Mouse (Mus musculus) MEL (cell line): ENCODE results near the gene Bsn. TPM values are rescaled to one million over a fixed set of nuclear protein-coding genes. Genes with fewer than 3 reads are reported as not detected.

ENCODE experiments used
- DNase-seq: peaks from one replicate; pipeline ENCODE4 v3.0.0; 2011; ENCODE audit warnings: low read depth, low spot score
- H3K27ac ChIP-seq: 2 replicates; pipeline ENCODE4 v1.5.1; 2012; ENCODE audit warnings: low read depth, mild to moderate bottlenecking, control low read depth, low read length, moderate library complexity; ENCODE audit not compliant: control insufficient read depth
- H3K27me3 ChIP-seq, 2 experiments: fragments of 150-350 bp in 1 of 2; sonication (generic) in 1 of 2; 2 replicates each; pipeline ENCODE4 v1.6.1; 2012; ENCODE audit warnings: low read length in 2 of 2, mild to moderate bottlenecking in 2 of 2, improper control_type of control experiment in 1 of 2, moderate library complexity in 1 of 2; ENCODE audit not compliant: insufficient read depth in 2 of 2, control insufficient read depth in 1 of 2
- H3K36me3 ChIP-seq, 2 experiments: 2 replicates each; pipeline ENCODE4 v1.6.1; 2012 to 2014; ENCODE audit warnings: low read length in 2 of 2, improper control_type of control experiment in 1 of 2, inconsistent platforms in 1 of 2, mild to moderate bottlenecking in 1 of 2; ENCODE audit not compliant: insufficient read depth in 2 of 2, control insufficient read depth in 1 of 2
- H3K4me1 ChIP-seq, 2 experiments: fragments of 150-350 bp in 1 of 2; sonication (generic) in 1 of 2; 2 replicates each; pipeline ENCODE4 v1.6.1; 2012; ENCODE audit warnings: low read length in 2 of 2, improper control_type of control experiment in 1 of 2, mild to moderate bottlenecking in 1 of 2; ENCODE audit not compliant: insufficient read depth in 2 of 2, control insufficient read depth in 1 of 2
- H3K4me3 ChIP-seq, 2 experiments: fragments of 150-350 bp in 1 of 2; sonication (generic) in 1 of 2; 2 replicates each; pipeline ENCODE4 v1.5.1; 2012; ENCODE audit warnings: low read depth in 2 of 2, low read length in 2 of 2, mild to moderate bottlenecking in 2 of 2, moderate library complexity in 2 of 2, control low read depth in 1 of 2, improper control_type of control experiment in 1 of 2; ENCODE audit not compliant: control insufficient read depth in 1 of 2, insufficient read depth in 1 of 2
- H3K79me2 ChIP-seq: 2 replicates; pipeline ENCODE4 v1.6.1; 2012; ENCODE audit warnings: mild to moderate bottlenecking, low read length, moderate library complexity; ENCODE audit not compliant: control insufficient read depth, poor library complexity, insufficient read depth
- H3K9ac ChIP-seq: 2 replicates; pipeline ENCODE4 v1.6.1; 2012; ENCODE audit warnings: low read depth, mild to moderate bottlenecking, control low read depth, low read length, moderate library complexity; ENCODE audit not compliant: control insufficient read depth, poor library complexity, severe bottlenecking
- H3K9me3 ChIP-seq: fragments of 150-350 bp; sonication (generic); replicated peaks from 2 replicates; pipeline ENCODE4 v1.6.1; 2012; ENCODE audit warnings: mild to moderate bottlenecking, low read length, improper control_type of control experiment, moderate library complexity; ENCODE audit not compliant: insufficient read depth
- BHLHE40 ChIP-seq: IDR thresholded peaks from 2 replicates; pipeline ENCODE4 v1.6.1; 2012; ENCODE audit warnings: low read depth, mild to moderate bottlenecking, inconsistent platforms, low read length, improper control_type of control experiment, borderline replicate concordance
- CHD2 ChIP-seq: IDR thresholded peaks from 2 replicates; pipeline ENCODE4 v1.6.1; 2011; ENCODE audit warnings: low read length, improper control_type of control experiment
- EP300 ChIP-seq, 2 experiments: IDR thresholded peaks; 2 replicates each; pipeline ENCODE4 v1.6.1; 2011; ENCODE audit warnings: improper control_type of control experiment in 2 of 2, low read length in 2 of 2, low read depth in 1 of 2, mild to moderate bottlenecking in 1 of 2
- ETS1 ChIP-seq: IDR thresholded peaks from 2 replicates; pipeline ENCODE4 v1.6.1; 2012; ENCODE audit warnings: low read depth, mild to moderate bottlenecking, inconsistent platforms, low read length, improper control_type of control experiment, moderate library complexity
- HCFC1 ChIP-seq: IDR thresholded peaks from 2 replicates; pipeline ENCODE4 v1.6.1; 2012; ENCODE audit warnings: low read depth, mild to moderate bottlenecking, inconsistent platforms, low read length, improper control_type of control experiment, moderate library complexity
- JUND ChIP-seq: IDR thresholded peaks from 2 replicates; pipeline ENCODE4 v1.6.1; 2011; ENCODE audit warnings: low read depth, mild to moderate bottlenecking, improper control_type of control experiment, low read length
- MAFK ChIP-seq: IDR thresholded peaks from 2 replicates; pipeline ENCODE4 v1.6.1; 2011; ENCODE audit warnings: low read depth, mild to moderate bottlenecking, low read length, improper control_type of control experiment, borderline replicate concordance
- MEF2A ChIP-seq: IDR thresholded peaks from 2 replicates; pipeline ENCODE4 v1.6.1; 2014; ENCODE audit warnings: low read depth, mild to moderate bottlenecking, inconsistent platforms, low read length, improper control_type of control experiment; ENCODE audit not compliant: poor library complexity, insufficient replicate concordance, severe bottlenecking; ENCODE audit errors: extremely low read depth
- MYC ChIP-seq: IDR thresholded peaks from 2 replicates; pipeline ENCODE4 v1.6.1; 2011; ENCODE audit warnings: low read depth, mild to moderate bottlenecking, low read length, improper control_type of control experiment, moderate library complexity
- NELFE ChIP-seq: IDR thresholded peaks from 2 replicates; pipeline ENCODE4 v1.6.1; 2011; ENCODE audit warnings: low read depth, low read length, improper control_type of control experiment
- NRF1 ChIP-seq: IDR thresholded peaks from 2 replicates; pipeline ENCODE4 v1.6.1; 2014; ENCODE audit warnings: low read depth, mild to moderate bottlenecking, inconsistent platforms, low read length, improper control_type of control experiment, moderate library complexity; ENCODE audit not compliant: poor library complexity, insufficient read depth, severe bottlenecking
- POLR2AphosphoS5 ChIP-seq: IDR thresholded peaks from 2 replicates; pipeline ENCODE4 v1.6.1; 2012; ENCODE audit warnings: low read depth, borderline replicate concordance, mild to moderate bottlenecking, inconsistent platforms, low read length, moderate library complexity, mixed read lengths
- SIN3A ChIP-seq: IDR thresholded peaks from 2 replicates; pipeline ENCODE4 v1.6.1; 2012; ENCODE audit warnings: low read length, improper control_type of control experiment, inconsistent platforms
- TAL1 ChIP-seq: IDR thresholded peaks from 2 replicates; pipeline ENCODE4 v1.6.1; 2012; ENCODE audit warnings: mild to moderate bottlenecking, inconsistent platforms, low read length, moderate library complexity, mixed read lengths
- TCF12 ChIP-seq: IDR thresholded peaks from 2 replicates; pipeline ENCODE4 v1.6.1; 2014; ENCODE audit warnings: low read depth, mild to moderate bottlenecking, inconsistent platforms, low read length, improper control_type of control experiment, moderate library complexity
- USF1 ChIP-seq: IDR thresholded peaks from 2 replicates; pipeline ENCODE4 v1.6.1; 2014; ENCODE audit warnings: low read depth, mild to moderate bottlenecking, inconsistent platforms, low read length, improper control_type of control experiment, moderate library complexity
- polyA plus RNA-seq, 2 experiments: library from polyadenylated mRNA; stranded (reverse) in 1 of 2; unstranded in 1 of 2; fragments of >175 nt in 1 of 2; fragments of >200 nt in 1 of 2; gene quantifications; 2 replicates each; pipeline versions ENCODE4 v1.2.1 to v1.2.4; 2012; ENCODE audit warnings: low replicate concordance in 2 of 2, low read depth in 1 of 2; ENCODE audit not compliant: insufficient read length in 2 of 2, insufficient read depth in 1 of 2, missing spikeins in 1 of 2
- total RNA-seq: library from RNA; depleted of rRNA; stranded (reverse); fragments of 300-350 nt; gene quantifications from 2 replicates; pipeline ENCODE4 v1.2.3, GENCODE M21; 2012

Bsn gene
- total and polyA plus RNA-seq, 3 experiments: 3.5 to 5.6 TPM; not detected in 1

DNA sequence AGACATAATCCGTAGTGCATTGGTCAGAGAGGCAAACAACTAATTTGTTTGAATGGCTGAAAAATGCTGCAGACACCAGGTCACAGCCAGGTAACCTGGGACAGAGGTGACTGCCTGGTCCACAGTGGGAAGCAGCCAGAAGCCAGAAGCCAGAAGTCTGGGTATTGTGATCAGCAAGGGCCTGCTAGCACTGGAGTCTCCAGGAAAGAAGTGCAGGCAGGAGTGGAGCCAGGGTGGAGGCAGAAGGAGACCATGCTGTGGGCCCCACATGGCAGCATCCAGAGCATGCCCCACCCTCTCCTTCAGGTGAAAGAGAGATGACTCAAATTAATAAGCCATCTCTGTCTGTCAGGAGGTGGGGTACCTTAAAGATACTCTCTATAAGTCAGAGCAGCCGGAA is 46.7 kb downstream of the Bsn start:
- Histone ChIP-seq H3K9ac (no peak overlapping the region), H3K4me3 (no peak overlapping the region), H3K9me3 (no peaks in the 10 kb centered on the region), H3K27me3 (no peaks in the 10 kb centered on the region), H3K27ac (no peak overlapping the region), H3K79me2 (no peaks in the 10 kb centered on the region), H3K4me1 (peaks cover 7 to 17% of the 10 kb centered on the region in 2 experiments), H3K36me3 (peaks cover 0 to 10% of the 10 kb centered on the region in 2 experiments; a peak in 2 of 4 replicates)
- TF ChIP-seq JUND: no peak
- TF ChIP-seq EP300 (IDR thresholded peaks at IDR 0.05; ENCODE audit: low read depth in 1 of 2, low read length in 2 of 2): no peak
- no peak for TF ChIP-seq USF1
- no peak for TF ChIP-seq NELFE
- no peak for TF ChIP-seq TCF12
- DNase-seq: no peak

DNA sequence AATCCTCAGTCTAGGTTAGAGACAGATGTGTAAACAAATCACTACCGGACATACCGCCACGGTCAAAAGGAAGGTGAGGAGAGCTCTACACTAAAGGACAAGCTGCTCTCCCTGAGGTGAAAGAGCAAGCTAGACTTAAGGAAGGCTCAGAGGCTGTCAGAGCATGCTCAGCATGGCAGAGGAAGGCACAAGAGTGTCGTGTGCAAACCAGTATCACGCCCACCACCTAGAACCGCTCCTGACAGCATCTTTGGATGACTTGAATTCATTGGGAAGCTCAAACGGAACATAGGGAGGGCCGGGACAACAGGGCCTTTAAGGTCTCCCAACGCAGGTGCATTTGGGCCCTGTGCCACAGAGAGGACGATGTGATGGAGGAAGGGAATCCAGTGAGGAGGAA is 48.8 kb downstream of the Bsn start:
- Histone ChIP-seq H3K79me2 (no peaks in the 10 kb centered on the region), H3K27ac (no peak overlapping the region), H3K4me3 (no peak overlapping the region), H3K4me1 (peaks cover 3 to 23% of the 10 kb centered on the region in 2 experiments), H3K36me3 (peaks cover 0 to 5% of the 10 kb centered on the region in 2 experiments; a peak in 2 of 4 replicates), H3K9ac (no peak overlapping the region), H3K27me3 (no peaks in the 10 kb centered on the region; a peak in 1 of 4 replicates), H3K9me3 (no peaks in the 10 kb centered on the region)
- no peak for DNase-seq
- TF ChIP-seq MYC (no peak), HCFC1 (no peak), POLR2AphosphoS5 (no peak), EP300 (IDR thresholded peaks at IDR 0.05; ENCODE audit: low read depth in 1 of 2, low read length in 2 of 2) (no peak), TAL1 (no peak), NELFE (no peak), MEF2A (no peak), MAFK (no peak), BHLHE40 (no peak), SIN3A (no peak), ETS1 (no peak), NRF1 (no peak), CHD2 (no peak)
